31 mouse cellular contexts compared by ENCODE assay signal in genomic region chr15:102532106-102532900, GRCm38 (mm10). TPM values are rescaled to one million over a fixed set of nuclear protein-coding genes. Genes with fewer than 3 reads are reported as not detected.
DNase-seq lines count a peak whose midpoint lies in the region.
"Had no signal": no experiment of that assay in that cellular context is flagged by ENCODE, and none has a peak within 500 bp of the region (broad histone marks: within the 10 kb centered on the region; RNA-seq: fewer than 3 reads in every experiment).

No protein-coding gene starts in this region.

- intact Hi-C loops in gastrocnemius, postnatal 14 days (cut with DNase I; ENCODE audit: low total_unique reads): no loop called here

- WGBS in heart, embryonic 10.5 days: 90% methylated on average over 3 of the region's 3 CpGs

- no peaks in the 10 kb centered on the region for H3K4me1 ChIP-seq in heart, embryonic 10.5 days
- H3K4me1 ChIP-seq: embryonic facial prominence, embryonic 10.5 days; heart, embryonic 15.5 days; hindbrain, embryonic 15.5 days; liver, embryonic 13.5 days; midbrain, embryonic 13.5 days had no signal

- peak; percentile 51 for DNase-seq in heart, embryonic 10.5 days (ENCODE audit: low spot score)
- DNase-seq in heart, postnatal 4 days: no peak
- peak; percentile 95 for DNase-seq in brain, adult 2 months (ENCODE audit: low read depth, low spot score)
- DNase-seq in cerebellum, adult 11 months: peak; percentile 57
- DNase-seq in cerebellum, adult 9-11 months: peak; percentile 86
- no peak for DNase-seq in MN1 (ENCODE audit: low spot score)
- DNase-seq in gastrocnemius, postnatal 14 days: no peak
- DNase-seq: adrenal gland, adult 8-10 months; gastrocnemius, postnatal 36 days; kidney, adult 11 months; kidney, postnatal 4 days; liver, embryonic 13.5 days; lung, embryonic 14.5 days; right cerebral cortex, adult 18-20 months; right cerebral cortex, postnatal 4 days; thymus, postnatal 14 days had no signal

- peaks cover 90% of the 10 kb centered on the region for H3K36me3 ChIP-seq in heart, embryonic 10.5 days

- H3K27me3 ChIP-seq in heart, embryonic 10.5 days (ENCODE audit: insufficient read depth, poor library complexity, severe bottlenecking): no peaks in the 10 kb centered on the region
- H3K27me3 ChIP-seq: heart, embryonic 15.5 days; hindbrain, embryonic 15.5 days; liver, embryonic 13.5 days; midbrain, embryonic 13.5 days had no signal

- H3K27ac ChIP-seq in heart, embryonic 10.5 days: no peak overlapping the region
- H3K27ac ChIP-seq: embryonic facial prominence, embryonic 10.5 days; heart, embryonic 15.5 days; hindbrain, embryonic 15.5 days; liver, embryonic 13.5 days; midbrain, embryonic 13.5 days had no signal

- no peak overlapping the region for H3K4me3 ChIP-seq in heart, embryonic 10.5 days
- H3K4me3 ChIP-seq: embryonic facial prominence, embryonic 10.5 days; heart, embryonic 15.5 days; hindbrain, embryonic 15.5 days; liver, embryonic 13.5 days; midbrain, embryonic 13.5 days; myocyte had no signal

- no peaks in the 10 kb centered on the region for H3K9me3 ChIP-seq in heart, embryonic 10.5 days
- H3K9me3 ChIP-seq: embryonic facial prominence, embryonic 10.5 days; heart, embryonic 15.5 days; hindbrain, embryonic 15.5 days; liver, embryonic 13.5 days; midbrain, embryonic 13.5 days had no signal

RNA-seq across cellular contexts. Expression of gene Npff, which starts 7.6 kb away (rescaled TPM):
- 0.88 and 0.99 TPM in 2 replicates for polyA plus RNA-seq in heart, embryonic 10.5 days (2016; fragmentation: Nextera tagmentation; extraction: Ambion mirVana)
- total RNA-seq in heart, postnatal 4 days (2021): 1 to 10 TPM; 2.6 to 3.0 TPM
- 1 to 10 TPM; 1.4 to 1.7 TPM for total RNA-seq in gastrocnemius, postnatal 14 days (2021)

RNA-seq across cellular contexts. Expression of gene Tarbp2, which starts 14.3 kb away (rescaled TPM):
- 127 and 140 TPM in 2 replicates for polyA plus RNA-seq in heart, embryonic 10.5 days (2016; fragmentation: Nextera tagmentation; extraction: Ambion mirVana)
- 10 to 100 TPM; 58.6 to 58.9 TPM for total RNA-seq in heart, postnatal 4 days (2021)
- 10 to 100 TPM; 37.9 to 40.2 TPM for total RNA-seq in gastrocnemius, postnatal 14 days (2021)

RNA-seq across cellular contexts. Expression of gene Map3k12, which starts 15.4 kb away (rescaled TPM):
- polyA plus RNA-seq in heart, embryonic 10.5 days (2016; fragmentation: Nextera tagmentation; extraction: Ambion mirVana): 17.9 and 19.7 TPM in 2 replicates
- total RNA-seq in heart, postnatal 4 days (2021): 1 to 10 TPM; 5.4 to 6.1 TPM
- total RNA-seq in gastrocnemius, postnatal 14 days (2021): 1 to 10 TPM; 3.1 TPM

RNA-seq across cellular contexts. Expression of gene Gm10337, which starts 28.8 kb away (rescaled TPM):
- not detected in 2 replicates for polyA plus RNA-seq in heart, embryonic 10.5 days (2016; fragmentation: Nextera tagmentation; extraction: Ambion mirVana)
- total RNA-seq in heart, postnatal 4 days (2021): 1 to 10 TPM in 1 of 2 experiments, not detected in 1; 7.3 TPM
- not detected for total RNA-seq in gastrocnemius, postnatal 14 days (2021)
- total RNA-seq: gastrocnemius, postnatal 36 days; heart, adult 8-10 months; hematopoietic stem cell, adult 5-6 weeks; left cerebral cortex, postnatal 14 days; megakaryocyte, adult 5-6 weeks; MEL had no signal
- polyA plus RNA-seq: activated CD4-positive, CD25-positive, alpha-beta regulatory T cell, adult 4 months; C2C12; cortical plate, adult 2 months; limb, embryonic 14.5 days; liver, embryonic 13.5 days; lung, embryonic 14.5 days; myocyte; neural tube, embryonic 14.5 days had no signal

Comparison
In these comparisons a context has a peak if more than half of its experiments do, and no peak if none do; other contexts are left out.
1. DNase-seq: peak in heart, embryonic 10.5 days (single experiment), brain, adult 2 months (single experiment), cerebellum, adult 11 months (single experiment) and cerebellum, adult 9-11 months (single experiment); none in heart, postnatal 4 days (single experiment), MN1 (single experiment) and gastrocnemius, postnatal 14 days (single experiment).